Mouse (Mus musculus): Measurements from ENCODE around the gene Mpped2.

Mpped2 gene

GRCm38 (mm10) chr2:106746211-106746610 lies 53.1 kb downstream of the Mpped2 start:
- no peak for DNase-seq (ENCODE audit: low spot score)

- no peak for DNase-seq (ENCODE audit: low spot score)
Observed at GRCm38 (mm10) chr2:106746905-106747304, 53.8 kb downstream of the Mpped2 start.

- DNase-seq (ENCODE audit: low spot score): no peak
Observed at GRCm38 (mm10) chr2:106747342-106747741, 54.3 kb downstream of the Mpped2 start.

GRCm38 (mm10) chr2:106750878-106751277 lies 57.8 kb downstream of the Mpped2 start:
- no peak for DNase-seq (ENCODE audit: low spot score)

- DNase-seq (ENCODE audit: low spot score): no peak
Observed at GRCm38 (mm10) chr2:106753703-106754102, 60.6 kb downstream of the Mpped2 start.

- no peak for DNase-seq (ENCODE audit: low spot score)
Observed at GRCm38 (mm10) chr2:106754696-106755095, 61.6 kb downstream of the Mpped2 start.

- no peak for DNase-seq (ENCODE audit: low spot score)
Observed at GRCm38 (mm10) chr2:106756354-106757103, 63.5 kb downstream of the Mpped2 start.

- DNase-seq (ENCODE audit: low spot score): no peak
Observed at GRCm38 (mm10) chr2:106762920-106763319, 69.9 kb downstream of the Mpped2 start.

- DNase-seq (ENCODE audit: low spot score): no peak
Observed at GRCm38 (mm10) chr2:106769236-106769635, 76.2 kb downstream of the Mpped2 start.

GRCm38 (mm10) chr2:106772643-106773042 lies 79.6 kb downstream of the Mpped2 start:
- DNase-seq (ENCODE audit: low spot score): no peak

GRCm38 (mm10) chr2:106774251-106775196 lies 81.5 kb downstream of the Mpped2 start:
- DNase-seq (ENCODE audit: low spot score): no peak

GRCm38 (mm10) chr2:106775994-106776393 lies 82.9 kb downstream of the Mpped2 start:
- DNase-seq (ENCODE audit: low spot score): no peak

- DNase-seq (ENCODE audit: low spot score): no peak
Observed at GRCm38 (mm10) chr2:106778861-106779516, 85.9 kb downstream of the Mpped2 start.

- no peak for DNase-seq (ENCODE audit: low spot score)
Observed at GRCm38 (mm10) chr2:106781181-106782179, 88.4 kb downstream of the Mpped2 start.

- no peak for DNase-seq (ENCODE audit: low spot score)
Observed at GRCm38 (mm10) chr2:106783311-106783710, 90.2 kb downstream of the Mpped2 start.

- no peak for DNase-seq (ENCODE audit: low spot score)
Observed at GRCm38 (mm10) chr2:106788055-106788454, 95.0 kb downstream of the Mpped2 start.

GRCm38 (mm10) chr2:106788573-106788972 lies 95.5 kb downstream of the Mpped2 start:
- DNase-seq (ENCODE audit: low spot score): no peak

- DNase-seq (ENCODE audit: low spot score): no peak
Observed at GRCm38 (mm10) chr2:106789694-106790328, 96.7 kb downstream of the Mpped2 start.

GRCm38 (mm10) chr2:106790329-106790701 lies 97.2 kb downstream of the Mpped2 start:
- DNase-seq (ENCODE audit: low spot score): no peak

- no peak for DNase-seq (ENCODE audit: low spot score)
Observed at GRCm38 (mm10) chr2:106796246-106796645, 103.2 kb downstream of the Mpped2 start.

- no peak for DNase-seq (ENCODE audit: low spot score)
Observed at GRCm38 (mm10) chr2:106797855-106798254, 104.8 kb downstream of the Mpped2 start.

All from ovary, postnatal 10 days (tissue).